Mouse (Mus musculus) hindbrain, embryonic 10.5 days (tissue): ENCODE results near the gene Akt1. TPM values are rescaled to one million over a fixed set of nuclear protein-coding genes. Genes with fewer than 3 reads are reported as not detected.

Source experiments
- DNase-seq: peaks from one replicate; pipeline ENCODE4 v3.0.0-alpha.2; 2017; ENCODE audit warnings: low spot score
- H3K27ac ChIP-seq: fragments of 300-500 bp; sonication (generic); 2 replicates; pipeline ENCODE4 v1.5.1; 2016; ENCODE audit warnings: mild to moderate bottlenecking, moderate library complexity
- H3K27me3 ChIP-seq: fragments of 300-500 bp; sonication (generic); 2 replicates; pipeline ENCODE4 v1.6.1; 2016; ENCODE audit warnings: mild to moderate bottlenecking; ENCODE audit not compliant: poor library complexity, insufficient read depth, severe bottlenecking
- H3K36me3 ChIP-seq: fragments of 300-500 bp; sonication (generic); 2 replicates; pipeline ENCODE4 v1.6.1; 2016; ENCODE audit warnings: mild to moderate bottlenecking, moderate library complexity
- H3K4me1 ChIP-seq: fragments of 300-500 bp; sonication (generic); replicated peaks from 2 replicates; pipeline ENCODE4 v1.6.1; 2016; ENCODE audit warnings: mild to moderate bottlenecking
- H3K4me3 ChIP-seq: fragments of 300-500 bp; sonication (generic); 2 replicates; pipeline ENCODE4 v1.5.1; 2016; ENCODE audit warnings: mild to moderate bottlenecking, moderate library complexity
- H3K9me3 ChIP-seq: fragments of 300-500 bp; sonication (generic); 2 replicates; pipeline ENCODE4 v1.6.1; 2016; ENCODE audit warnings: mild to moderate bottlenecking, moderate library complexity
- whole genome bisulfite sequencing: fragments of 180-500 bp; shearing (Covaris S2); methylation state at CpG from one replicate; pipeline ENCODE4 v1.1.7; 2016; 5-methylcytosine and 5-hydroxymethylcytosine counted together
- polyA plus RNA-seq: library from polyadenylated mRNA; unstranded; fragments of >200 nt; fragmentation: Nextera tagmentation; extraction: Ambion mirVana; gene quantifications from 2 replicates; pipeline ENCODE4 v1.2.1, GENCODE M21; 2016

Akt1 gene
- polyA plus RNA-seq, 1 experiment from 2014 or later: 56.8 TPM

DNA sequence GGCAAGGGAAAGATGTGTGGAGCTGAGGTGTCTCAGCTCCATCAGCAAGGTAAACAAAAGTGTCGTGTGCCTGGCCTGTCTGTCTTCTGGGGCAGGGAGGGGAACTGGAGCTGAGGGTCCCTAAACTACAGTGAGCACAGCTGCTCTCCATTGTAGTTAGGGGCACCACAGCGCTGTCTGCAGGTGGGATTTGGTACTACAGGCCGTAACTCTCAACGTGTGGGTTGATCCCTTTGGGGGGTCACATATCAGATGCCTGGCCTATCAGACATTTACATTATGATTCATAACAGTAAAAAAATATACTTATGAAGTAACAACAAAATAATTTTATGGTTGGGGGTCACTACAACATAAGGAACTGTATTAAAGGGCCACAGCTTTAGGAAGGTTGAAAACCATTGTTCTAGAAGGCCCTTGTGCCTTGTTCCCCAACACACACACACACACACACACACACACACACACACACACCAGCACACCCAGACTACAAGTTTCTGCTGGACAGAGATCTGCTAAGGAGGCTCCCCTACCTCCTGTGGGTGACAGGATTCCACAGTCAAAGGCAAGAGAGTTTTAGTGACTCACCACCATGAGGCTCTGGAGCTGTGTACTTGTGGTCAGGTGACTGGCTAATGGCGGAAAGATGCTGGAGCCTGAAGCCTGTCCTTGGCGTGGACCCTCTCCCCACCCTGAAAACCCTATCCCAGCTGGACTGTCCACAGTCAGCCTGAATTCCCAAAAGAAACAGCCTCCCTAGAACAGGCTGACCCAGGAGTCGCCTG, 47.4 kb downstream of the Akt1 start:
- no peak overlapping the region for H3K27ac ChIP-seq
- peaks cover 55% of the 10 kb centered on the region for H3K4me1 ChIP-seq
- no peaks in the 10 kb centered on the region for H3K36me3 ChIP-seq
- no peak for DNase-seq
- H3K9me3 ChIP-seq: no peaks in the 10 kb centered on the region
- peaks cover 17% of the 10 kb centered on the region for H3K27me3 ChIP-seq
- WGBS: 58% methylated on average over 7 of the region's 7 CpGs
- H3K4me3 ChIP-seq: no peak overlapping the region

DNA sequence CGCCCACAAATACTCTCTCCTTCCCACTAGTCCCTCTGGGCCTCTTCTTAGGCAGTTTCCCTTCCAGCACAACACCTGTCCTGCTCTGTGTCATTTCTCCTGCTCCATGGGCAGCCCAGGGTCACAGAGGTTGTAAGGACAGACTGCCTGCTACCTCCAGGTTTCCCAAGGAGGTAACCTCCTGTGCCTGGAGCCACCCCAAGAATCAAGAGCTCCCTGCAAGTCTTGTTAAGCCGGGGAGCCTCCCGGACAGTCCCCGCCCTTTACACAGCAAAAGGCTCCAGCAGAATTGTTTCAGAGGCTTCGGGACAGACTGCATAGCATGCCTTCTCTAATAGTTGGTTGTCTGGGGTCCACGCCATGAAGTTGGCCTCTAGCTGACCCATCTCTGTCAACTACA, 48.2 kb downstream of the Akt1 start:
- WGBS: 82% methylated on average over 6 of the region's 6 CpGs
- Histone ChIP-seq H3K27me3 (peaks cover 25% of the 10 kb centered on the region), H3K36me3 (no peaks in the 10 kb centered on the region), H3K4me3 (no peak overlapping the region), H3K27ac (no peak overlapping the region), H3K4me1 (peaks cover 49% of the 10 kb centered on the region), H3K9me3 (no peaks in the 10 kb centered on the region)
- DNase-seq: no peak

DNA sequence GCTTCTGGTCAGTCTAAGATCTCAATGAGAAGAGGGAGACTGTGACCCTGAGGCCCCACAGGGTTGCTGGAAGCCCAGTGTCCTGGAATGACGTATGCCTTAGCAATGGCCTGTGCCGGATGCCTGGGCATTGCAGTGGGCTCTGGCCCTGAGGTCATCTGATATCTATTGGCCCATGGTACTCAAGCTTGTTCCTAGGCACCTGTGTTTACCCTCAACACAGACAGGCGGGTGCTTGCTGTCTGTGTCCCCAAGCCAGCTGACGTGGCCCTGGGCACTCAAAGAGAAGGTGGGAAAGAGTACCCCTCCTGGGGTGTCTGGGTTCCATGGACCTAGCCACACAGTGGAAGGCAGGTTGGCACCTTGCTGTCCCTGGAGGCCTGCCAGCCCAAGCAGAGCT, 49.0 kb downstream of the Akt1 start:
- Histone ChIP-seq H3K9me3 (no peaks in the 10 kb centered on the region), H3K4me3 (no peak overlapping the region), H3K27me3 (peaks cover 32% of the 10 kb centered on the region), H3K36me3 (no peaks in the 10 kb centered on the region), H3K4me1 (peaks cover 55% of the 10 kb centered on the region), H3K27ac (no peak overlapping the region)
- WGBS: 83% methylated on average over 4 of the region's 4 CpGs
- no peak for DNase-seq

DNA sequence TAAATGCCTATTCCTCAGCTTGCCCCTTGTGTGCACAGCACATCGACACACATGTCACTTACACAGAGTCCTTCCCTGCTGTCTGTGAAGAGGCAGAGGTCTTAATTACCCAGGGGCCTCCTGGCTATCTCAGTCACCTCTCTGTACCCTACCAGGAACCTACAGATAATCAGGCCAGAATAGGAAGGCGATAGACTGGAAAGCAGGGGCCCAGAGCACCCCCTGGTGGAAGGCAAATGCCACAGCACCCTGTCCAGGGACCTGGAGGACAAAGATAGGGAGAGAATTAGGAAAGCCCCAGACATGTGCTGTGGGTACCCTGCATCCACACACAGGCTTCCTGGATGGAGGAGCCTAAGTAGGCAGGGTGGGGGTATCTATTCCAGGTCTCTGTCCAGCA, 50.9 kb downstream of the Akt1 start:
- 20% methylated on average over 2 of the region's 2 CpGs for WGBS
- Histone ChIP-seq H3K4me1 (peaks cover 67% of the 10 kb centered on the region), H3K27ac (peak overlapping the region; percentile 69; the same call in 1 of the 2 replicates), H3K4me3 (no peak overlapping the region), H3K9me3 (no peaks in the 10 kb centered on the region), H3K36me3 (no peaks in the 10 kb centered on the region), H3K27me3 (peaks cover 48% of the 10 kb centered on the region)
- DNase-seq: peak; percentile 75

DNA sequence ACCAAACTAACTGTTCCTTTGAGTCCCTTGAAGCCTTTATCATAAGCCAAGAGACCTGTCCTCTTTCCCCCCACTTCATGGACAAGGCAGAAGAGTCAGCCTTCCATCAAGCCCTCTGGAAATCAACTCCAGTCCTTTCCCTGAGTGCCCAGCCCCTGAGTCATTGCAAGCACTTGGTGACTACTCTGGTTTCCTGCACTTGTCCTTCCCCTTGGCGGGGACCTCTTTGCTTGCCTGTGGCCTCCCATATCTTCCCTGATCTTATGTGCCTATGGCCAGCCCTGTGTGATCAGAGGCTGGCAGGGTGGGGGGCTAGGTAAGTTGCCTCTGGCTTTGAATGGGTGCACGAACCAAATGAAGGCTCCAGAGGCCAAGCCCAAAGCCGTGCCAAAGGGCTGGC, 52.8 kb downstream of the Akt1 start:
- H3K9me3 ChIP-seq: no peaks in the 10 kb centered on the region
- H3K4me1 ChIP-seq: peaks cover 68% of the 10 kb centered on the region

DNA sequence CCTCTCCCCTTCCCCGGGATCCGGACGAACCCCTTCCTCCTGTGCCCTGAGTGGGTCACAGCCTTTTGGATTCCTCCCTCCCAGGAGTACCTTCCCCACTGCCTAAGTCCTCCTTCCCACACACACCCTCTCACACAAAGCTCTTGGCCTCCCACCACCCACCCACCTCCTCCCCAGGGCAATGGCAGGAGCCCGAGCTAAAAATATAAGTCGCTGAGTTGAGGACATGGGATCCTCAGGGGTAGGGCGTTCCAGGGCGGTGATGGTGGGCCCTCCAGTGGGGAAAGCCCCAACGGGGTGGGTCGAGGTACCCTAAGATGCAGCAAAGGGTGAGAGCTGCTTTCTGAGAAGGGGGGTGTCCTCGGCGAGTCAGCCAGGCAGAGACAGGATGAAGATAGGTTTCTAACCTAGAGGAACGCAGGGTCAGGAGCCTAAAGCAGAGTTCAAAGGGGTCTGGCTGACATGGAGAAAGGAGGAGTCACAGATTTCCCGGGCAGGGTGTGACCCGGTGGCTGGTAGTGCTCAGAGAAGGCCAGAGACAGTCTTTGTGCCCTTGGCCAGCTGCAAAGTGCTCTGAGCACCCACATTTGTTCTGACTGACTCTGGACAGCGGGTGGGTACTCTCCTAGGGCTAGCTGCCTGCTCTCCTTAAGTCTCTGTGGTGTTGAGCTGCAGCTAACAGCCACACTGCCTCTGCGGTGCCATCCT, 54.2 kb downstream of the Akt1 start:
- Histone ChIP-seq H3K4me1 (peaks cover 69% of the 10 kb centered on the region), H3K4me3 (peak overlapping the region; percentile 68), H3K27me3 (peaks cover 56% of the 10 kb centered on the region), H3K9me3 (no peaks in the 10 kb centered on the region), H3K27ac (peak overlapping the region; percentile 86), H3K36me3 (no peaks in the 10 kb centered on the region)
- WGBS: 13% methylated on average over 16 of the region's 16 CpGs
- peak; percentile 21 for DNase-seq

More for the DNA sequence above, 52.8 kb downstream of the Akt1 start:
- Histone ChIP-seq H3K4me3 (no peak overlapping the region), H3K36me3 (no peaks in the 10 kb centered on the region), H3K27me3 (peaks cover 56% of the 10 kb centered on the region), H3K27ac (no peak overlapping the region)
- DNase-seq: no peak
- WGBS: 89% methylated on average over 3 of the region's 3 CpGs

DNA sequence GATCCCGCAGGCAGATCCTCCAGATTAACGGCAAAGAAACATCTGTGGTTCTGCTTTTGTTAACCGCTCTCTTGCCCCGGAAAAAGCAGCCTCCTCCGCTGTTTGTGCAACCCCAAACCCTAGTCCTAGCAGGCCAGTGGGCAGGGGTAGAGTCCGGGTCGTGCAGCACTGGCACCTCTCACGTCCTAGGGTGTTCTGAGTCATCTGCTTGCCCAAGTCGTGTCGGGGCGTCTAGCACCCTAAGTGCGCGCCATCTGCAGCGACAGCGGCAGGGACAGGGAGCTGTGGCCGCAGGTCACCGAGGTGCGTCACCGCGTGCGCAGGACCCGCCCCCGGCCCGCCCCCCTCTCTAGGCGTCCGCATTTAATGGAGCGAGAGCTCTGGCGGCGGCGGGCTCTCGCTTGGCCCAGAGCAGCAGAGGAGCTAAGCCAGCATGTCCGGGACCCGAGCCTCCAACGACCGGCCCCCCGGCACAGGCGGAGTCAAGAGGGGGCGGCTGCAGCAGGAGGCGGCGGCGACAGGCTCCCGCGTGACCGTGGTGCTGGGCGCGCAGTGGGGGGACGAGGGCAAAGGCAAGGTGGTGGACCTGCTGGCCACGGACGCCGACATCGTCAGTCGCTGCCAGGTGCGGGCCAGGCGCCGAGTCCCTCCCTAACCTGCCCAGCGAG, 54.9 kb downstream of the Akt1 start, which contains the start of gene Adssl1:
Gene Adssl1 (plus strand): TSS at position 360 of the 668 bp plus-strand sequence.
- H3K4me3 ChIP-seq: peak within 1 kb of the TSS; percentile 68
- H3K27me3 ChIP-seq: peaks cover 56% of the 10 kb centered on the region
- peak; percentile 68 for DNase-seq
- WGBS: 1% methylated on average over 56 of the region's 56 CpGs
- no peaks in the 10 kb centered on the region for H3K36me3 ChIP-seq
- peak within 1 kb of the TSS; percentile 86 for H3K27ac ChIP-seq
- H3K4me1 ChIP-seq: peaks cover 69% of the 10 kb centered on the region
- H3K9me3 ChIP-seq: no peaks in the 10 kb centered on the region

DNA sequence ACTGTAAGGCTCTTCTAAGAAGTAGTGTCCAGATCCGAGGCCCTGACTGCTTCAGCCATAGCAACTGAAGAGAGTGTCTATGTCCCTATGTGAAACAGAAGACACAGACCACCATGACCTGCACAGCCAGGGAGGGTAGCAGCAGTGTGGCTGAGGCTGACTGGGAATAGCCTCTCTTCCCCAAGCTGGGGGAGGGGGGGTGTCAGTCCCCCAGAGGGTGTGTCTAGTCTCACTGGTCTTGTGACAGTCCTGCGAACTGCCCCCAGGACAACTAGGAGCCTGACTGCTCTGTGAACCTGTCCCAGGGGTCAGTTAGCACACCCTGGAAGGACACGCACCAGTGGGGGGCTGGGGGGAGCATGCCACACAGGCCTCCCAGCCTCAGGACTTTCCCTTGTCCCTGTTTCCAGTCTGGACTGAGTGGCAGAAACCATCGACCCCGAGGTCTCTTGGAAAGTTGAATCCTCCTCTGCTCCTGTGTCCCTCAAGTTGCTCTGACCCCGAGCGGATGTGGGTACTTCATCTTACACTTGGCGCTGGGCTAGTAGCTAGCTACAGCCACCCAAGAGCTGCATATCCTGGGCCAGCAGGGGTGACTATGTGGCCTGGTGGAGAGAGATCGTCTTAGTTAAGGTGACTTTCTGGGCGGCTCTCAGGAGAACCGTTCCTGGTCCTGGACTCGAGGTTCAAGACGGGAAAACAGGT, 55.6 kb downstream of the Akt1 start:
- WGBS: 18% methylated on average over 13 of the region's 13 CpGs
- peak; percentile 22 for DNase-seq
- Histone ChIP-seq H3K27me3 (peaks cover 56% of the 10 kb centered on the region), H3K9me3 (no peaks in the 10 kb centered on the region), H3K27ac (peak overlapping the region; percentile 86), H3K4me1 (peaks cover 65% of the 10 kb centered on the region), H3K36me3 (no peaks in the 10 kb centered on the region), H3K4me3 (peak overlapping the region; percentile 68)

DNA sequence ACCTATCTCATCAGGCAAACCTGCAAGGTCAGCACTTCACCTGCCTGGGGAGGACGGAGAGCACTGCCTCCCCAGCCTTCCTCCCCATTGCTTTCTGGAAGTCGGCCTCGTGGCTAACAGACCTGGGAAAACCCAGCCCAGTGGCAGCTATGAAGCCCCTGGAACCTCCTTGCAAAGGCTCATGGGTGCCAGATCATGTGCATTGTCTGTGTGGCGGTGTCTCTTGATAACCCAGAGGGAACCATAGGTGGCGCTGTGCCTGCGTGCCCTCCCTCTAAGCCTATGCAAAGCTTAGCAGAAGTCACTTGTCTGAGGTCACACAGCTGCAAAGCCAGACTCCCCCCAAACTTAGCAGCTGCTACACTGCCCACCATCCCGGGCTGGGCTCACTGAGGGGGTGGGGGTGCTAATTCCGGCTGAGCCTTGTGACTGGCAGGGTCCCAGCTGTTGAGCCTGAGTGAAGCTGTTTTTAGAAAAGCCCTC, 56.7 kb downstream of the Akt1 start:
- Histone ChIP-seq H3K9me3 (no peaks in the 10 kb centered on the region), H3K27ac (peak overlapping the region; percentile 9; the same call in 1 of the 2 replicates), H3K36me3 (no peaks in the 10 kb centered on the region), H3K27me3 (peaks cover 49% of the 10 kb centered on the region), H3K4me3 (no peak overlapping the region), H3K4me1 (peaks cover 53% of the 10 kb centered on the region)
- WGBS: 14% methylated on average over 8 of the region's 8 CpGs
- DNase-seq: peak; percentile 79

DNA sequence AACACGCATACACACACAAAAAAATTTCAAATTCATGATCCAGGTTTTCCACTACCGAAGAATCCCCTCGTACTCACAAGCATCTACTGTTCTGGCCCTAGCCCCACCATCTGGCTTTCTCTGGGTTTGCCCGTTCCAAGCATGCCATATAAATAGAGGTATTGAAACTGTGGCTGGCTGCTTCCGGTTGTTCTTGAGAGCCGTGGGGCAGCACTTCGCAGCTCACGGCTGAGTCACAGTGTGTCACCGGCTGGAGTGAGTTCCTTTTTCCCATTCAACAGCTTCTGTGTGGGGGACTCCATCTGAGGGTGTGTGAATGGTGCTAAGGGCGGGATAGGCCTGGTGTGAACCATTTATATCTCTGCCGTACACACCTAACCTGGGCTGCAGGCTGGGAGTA, 57.5 kb downstream of the Akt1 start:
- DNase-seq: no peak
- H3K9me3 ChIP-seq: no peaks in the 10 kb centered on the region
- H3K36me3 ChIP-seq: no peaks in the 10 kb centered on the region
- no peak overlapping the region for H3K27ac ChIP-seq
- 89% methylated on average over 11 of the region's 11 CpGs for WGBS
- H3K4me1 ChIP-seq: peaks cover 46% of the 10 kb centered on the region
- peaks cover 42% of the 10 kb centered on the region for H3K27me3 ChIP-seq
- H3K4me3 ChIP-seq: no peak overlapping the region

DNA sequence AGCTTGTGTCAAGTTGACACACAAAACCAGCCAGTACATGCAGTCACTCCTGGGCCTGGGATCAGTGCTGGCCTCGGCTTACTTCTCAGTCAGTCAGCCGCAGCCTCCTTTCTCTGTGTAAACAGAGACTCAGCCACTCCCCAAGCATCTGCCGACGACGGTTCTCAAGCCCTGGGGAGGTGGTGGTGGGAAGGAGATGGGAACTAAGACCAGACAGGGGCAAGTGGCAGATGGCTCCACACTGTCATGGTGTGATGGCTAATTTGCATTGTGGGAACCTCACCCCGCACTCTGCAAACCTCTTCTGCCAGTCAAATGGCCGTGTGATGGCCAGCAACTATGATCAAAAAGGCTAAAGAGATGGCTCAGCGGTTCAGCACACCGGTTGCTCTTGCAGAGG, 58.0 kb downstream of the Akt1 start:
- Histone ChIP-seq H3K27ac (no peak overlapping the region), H3K27me3 (peaks cover 37% of the 10 kb centered on the region), H3K9me3 (no peaks in the 10 kb centered on the region), H3K4me1 (peaks cover 46% of the 10 kb centered on the region), H3K36me3 (no peaks in the 10 kb centered on the region), H3K4me3 (no peak overlapping the region)
- 50% methylated on average over 9 of the region's 9 CpGs for WGBS
- DNase-seq: no peak

DNA sequence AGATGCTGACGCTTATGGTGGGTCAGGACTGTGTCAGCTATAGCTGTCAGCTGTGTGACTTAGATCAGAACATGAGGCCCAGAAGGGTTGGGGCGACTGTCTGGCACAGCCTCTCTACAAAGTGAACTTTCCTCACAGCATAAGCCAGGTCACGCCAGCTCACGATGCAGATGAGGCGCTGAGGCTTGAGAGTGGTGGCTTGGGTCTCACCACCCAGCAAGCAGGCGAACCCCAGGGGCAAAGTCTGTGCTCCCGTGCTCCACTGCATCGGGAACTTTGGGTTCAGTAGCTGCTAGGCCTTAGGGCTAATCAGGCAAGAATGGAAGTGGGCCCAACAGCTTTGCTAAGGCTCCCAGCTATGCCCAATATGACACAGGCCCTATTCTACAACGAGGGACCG, 65.7 kb downstream of the Akt1 start:
- 91% methylated on average over 10 of the region's 10 CpGs for WGBS
- no peak overlapping the region for H3K27ac ChIP-seq
- no peak for DNase-seq

More for the DNA sequence above, 65.7 kb downstream of the Akt1 start:
- 0 out of 2 replicates have a peak, but pooled peaks cover 5% of the 10 kb centered on the region for H3K36me3 ChIP-seq
- H3K27me3 ChIP-seq: no peaks in the 10 kb centered on the region
- no peaks in the 10 kb centered on the region for H3K9me3 ChIP-seq
- no peak overlapping the region for H3K4me3 ChIP-seq
- peaks cover 28% of the 10 kb centered on the region for H3K4me1 ChIP-seq
